Mouse (Mus musculus): ENCODE data around the gene Strip1. TPM values are rescaled to one million over a fixed set of nuclear protein-coding genes. Genes with fewer than 3 reads are reported as not detected.

Strip1 gene
- polyA plus RNA-seq, 1 experiment, result 36.0 TPM

- 71% methylated on average over 8 of the region's 8 CpGs for WGBS
- Histone ChIP-seq H3K4me3 (replicated peaks; ENCODE audit: control insufficient read depth, low read depth, low read length) (no peak overlapping the region), H3K4me1 (ENCODE audit: control insufficient read depth, insufficient read depth, low read length) (no peaks in the 10 kb centered on the region), H3K27ac (ENCODE audit: control insufficient read depth, insufficient read depth, low read depth, low read length, poor library complexity) (no peak overlapping the region)
- TF ChIP-seq CTCF (IDR thresholded peaks at IDR 0.05; ENCODE audit: control insufficient read depth, insufficient read depth, low read length) (no peak), POLR2A (IDR thresholded peaks at IDR 0.05; ENCODE audit: borderline replicate concordance, control insufficient read depth, low read depth, low read length) (no peak)
These were observed 4.3 kb upstream of the Strip1 start for GRCm38 (mm10) chr3:107635836-107636235.

GRCm38 (mm10) chr3:107633906-107634305, 2.4 kb upstream of the Strip1 start:
- 95% methylated on average over 9 of the region's 9 CpGs for WGBS
- no peak overlapping the region for H3K27ac ChIP-seq (ENCODE audit: control insufficient read depth, insufficient read depth, low read depth, low read length, poor library complexity)

DNA sequence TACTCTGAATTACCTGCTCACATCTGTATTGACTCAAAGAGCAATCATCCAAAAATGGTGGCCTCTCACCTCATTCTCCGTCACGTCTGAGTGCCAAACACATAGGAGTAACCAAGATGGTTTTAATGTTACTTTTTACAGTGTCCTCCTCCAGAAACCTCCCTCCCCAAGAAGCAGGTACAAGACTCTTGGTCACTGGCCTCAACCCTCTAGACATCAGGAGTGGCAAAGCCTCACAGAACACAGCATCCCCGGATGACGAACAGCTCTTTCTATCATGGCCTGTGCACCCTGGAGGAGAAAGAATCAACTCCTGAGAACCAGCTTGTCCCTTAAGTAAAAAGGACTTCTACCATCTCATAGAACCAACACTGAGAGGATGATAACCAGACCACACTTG, 1.3 kb upstream of the Strip1 start:
- H3K4me3 ChIP-seq (replicated peaks; ENCODE audit: control insufficient read depth, low read depth, low read length), result no peak overlapping the region
- WGBS, result 90% methylated on average over 4 of the region's 4 CpGs
- no peaks in the 10 kb centered on the region for H3K4me1 ChIP-seq (ENCODE audit: control insufficient read depth, insufficient read depth, low read length)
- TF ChIP-seq POLR2A (IDR thresholded peaks at IDR 0.05; ENCODE audit: borderline replicate concordance, control insufficient read depth, low read depth, low read length) (no peak), CTCF (IDR thresholded peaks at IDR 0.05; ENCODE audit: control insufficient read depth, insufficient read depth, low read length) (no peak)
- H3K27ac ChIP-seq (ENCODE audit: control insufficient read depth, insufficient read depth, low read depth, low read length, poor library complexity), result no peak overlapping the region

More at GRCm38 (mm10) chr3:107633906-107634305, 2.4 kb upstream of the Strip1 start:
- Histone ChIP-seq H3K4me1 (ENCODE audit: control insufficient read depth, insufficient read depth, low read length) (no peaks in the 10 kb centered on the region), H3K4me3 (replicated peaks; ENCODE audit: control insufficient read depth, low read depth, low read length) (no peak overlapping the region)
- TF ChIP-seq CTCF (IDR thresholded peaks at IDR 0.05; ENCODE audit: control insufficient read depth, insufficient read depth, low read length), result no peak
- TF ChIP-seq POLR2A (IDR thresholded peaks at IDR 0.05; ENCODE audit: borderline replicate concordance, control insufficient read depth, low read depth, low read length), result no peak

- WGBS, result 2% methylated on average over 48 of the region's 48 CpGs
- Histone ChIP-seq H3K4me3 (replicated peaks; ENCODE audit: control insufficient read depth, low read depth, low read length) (peak within 1 kb of the TSS; percentile 90), H3K27ac (ENCODE audit: control insufficient read depth, insufficient read depth, low read depth, low read length, poor library complexity) (peak within 1 kb of the TSS; percentile 93), H3K4me1 (ENCODE audit: control insufficient read depth, insufficient read depth, low read length) (no peaks in the 10 kb centered on the region)
- TF ChIP-seq CTCF (IDR thresholded peaks at IDR 0.05; ENCODE audit: control insufficient read depth, insufficient read depth, low read length) (no peak), POLR2A (IDR thresholded peaks at IDR 0.05; ENCODE audit: borderline replicate concordance, control insufficient read depth, low read depth, low read length) (no peak)
These were observed 592 bp downstream of the Strip1 start, which contains the start of gene Gm10961 for GRCm38 (mm10) chr3:107630682-107631522. Gene Gm10961, plus strand, starts transcription at chr3:107631322.

DNA sequence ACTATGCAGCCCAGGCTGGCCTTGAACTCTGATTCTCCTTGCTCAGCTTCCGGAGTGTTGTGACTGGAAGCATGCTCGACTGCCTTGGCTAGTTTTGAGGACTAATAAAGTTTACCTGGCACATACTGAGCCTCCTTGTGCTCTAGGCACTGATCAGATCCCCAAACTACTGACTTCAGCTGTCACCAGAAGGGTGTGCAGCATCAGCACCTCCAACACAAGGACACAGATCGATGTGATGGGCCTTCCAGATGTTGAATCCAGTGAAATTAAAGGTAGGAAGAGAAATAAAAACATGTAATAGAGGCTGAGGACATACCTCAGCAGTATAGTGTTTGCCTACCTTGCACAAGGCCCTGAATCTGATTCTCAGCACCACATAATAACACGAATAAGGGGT, 2.1 kb downstream of the Strip1 start:
- TF ChIP-seq CTCF (IDR thresholded peaks at IDR 0.05; ENCODE audit: control insufficient read depth, insufficient read depth, low read length) (no peak), POLR2A (IDR thresholded peaks at IDR 0.05; ENCODE audit: borderline replicate concordance, control insufficient read depth, low read depth, low read length) (no peak)
- Histone ChIP-seq H3K4me1 (ENCODE audit: control insufficient read depth, insufficient read depth, low read length) (no peaks in the 10 kb centered on the region), H3K27ac (ENCODE audit: control insufficient read depth, insufficient read depth, low read depth, low read length, poor library complexity) (no peak overlapping the region), H3K4me3 (replicated peaks; ENCODE audit: control insufficient read depth, low read depth, low read length) (no peak overlapping the region)
- WGBS, result 84% methylated on average over 4 of the region's 4 CpGs

DNA sequence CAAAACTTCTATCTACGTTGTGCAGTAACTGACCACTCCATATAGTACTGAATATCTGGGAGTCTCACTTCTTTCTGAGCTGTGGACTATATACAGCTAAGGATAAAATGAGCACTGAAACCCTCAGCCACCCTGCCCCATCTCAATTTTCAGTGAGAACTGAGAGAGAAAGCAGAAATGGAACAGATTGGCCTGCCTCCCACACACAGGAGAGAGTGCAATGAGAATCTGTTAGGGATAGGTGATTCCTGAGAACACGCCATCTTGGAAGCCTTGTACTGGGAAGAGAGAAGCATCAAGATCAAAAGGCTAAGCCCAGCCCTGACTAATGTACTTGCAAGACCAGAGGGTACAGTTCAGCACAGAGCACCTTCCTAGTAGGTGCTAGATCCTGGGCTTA, 2.9 kb downstream of the Strip1 start:
- H3K27ac ChIP-seq (ENCODE audit: control insufficient read depth, insufficient read depth, low read depth, low read length, poor library complexity), result no peak overlapping the region
- TF ChIP-seq CTCF (IDR thresholded peaks at IDR 0.05; ENCODE audit: control insufficient read depth, insufficient read depth, low read length) (no peak), POLR2A (IDR thresholded peaks at IDR 0.05; ENCODE audit: borderline replicate concordance, control insufficient read depth, low read depth, low read length) (no peak)
- H3K4me1 ChIP-seq (ENCODE audit: control insufficient read depth, insufficient read depth, low read length), result no peaks in the 10 kb centered on the region
- WGBS, result 90% methylated on average over 2 of the region's 2 CpGs
- H3K4me3 ChIP-seq (replicated peaks; ENCODE audit: control insufficient read depth, low read depth, low read length), result no peak overlapping the region

- WGBS, result 90% methylated on average over 7 of the region's 7 CpGs
- TF ChIP-seq POLR2A (IDR thresholded peaks at IDR 0.05; ENCODE audit: borderline replicate concordance, control insufficient read depth, low read depth, low read length) (no peak), CTCF (IDR thresholded peaks at IDR 0.05; ENCODE audit: control insufficient read depth, insufficient read depth, low read length) (no peak)
- H3K27ac ChIP-seq (ENCODE audit: control insufficient read depth, insufficient read depth, low read depth, low read length, poor library complexity), result no peak overlapping the region
- no peaks in the 10 kb centered on the region for H3K4me1 ChIP-seq (ENCODE audit: control insufficient read depth, insufficient read depth, low read length)
- no peak overlapping the region for H3K4me3 ChIP-seq (replicated peaks; ENCODE audit: control insufficient read depth, low read depth, low read length)
These were observed 3.9 kb downstream of the Strip1 start for GRCm38 (mm10) chr3:107627641-107628040.

- 91% methylated on average over 8 of the region's 8 CpGs for WGBS
- no peak overlapping the region for H3K4me3 ChIP-seq (replicated peaks; ENCODE audit: control insufficient read depth, low read depth, low read length)
- H3K4me1 ChIP-seq (ENCODE audit: control insufficient read depth, insufficient read depth, low read length), result no peaks in the 10 kb centered on the region
- no peak overlapping the region for H3K27ac ChIP-seq (ENCODE audit: control insufficient read depth, insufficient read depth, low read depth, low read length, poor library complexity)
- TF ChIP-seq CTCF (IDR thresholded peaks at IDR 0.05; ENCODE audit: control insufficient read depth, insufficient read depth, low read length) (no peak), POLR2A (IDR thresholded peaks at IDR 0.05; ENCODE audit: borderline replicate concordance, control insufficient read depth, low read depth, low read length) (no peak)
These were observed 4.7 kb downstream of the Strip1 start for GRCm38 (mm10) chr3:107626751-107627150.

All from bone marrow, adult 2 months (tissue).